Mouse (Mus musculus) midbrain, embryonic 13.5 days (tissue): ENCODE measurements at regions not wholly inside any gene's neighbourhood (a gene's known extent, or its start where the extent isn't known, plus 50 kb on each side); places are given as distances from the start of the nearest gene placed in this dataset.

ENCODE experiments used
- ATAC-seq: fragments of 200-750 bp; cut with Nextera tagmentation; 2 replicates; pipeline ENCODE4 v1.8.0; 2017; ENCODE audit warnings: mild to moderate bottlenecking, moderate TSS enrichment, moderate library complexity
- H3K27ac ChIP-seq: fragments of 300-500 bp; sonication (generic); 2 replicates; pipeline ENCODE4 v1.5.1; 2015; ENCODE audit warnings: inconsistent platforms, mild to moderate bottlenecking, moderate library complexity
- H3K27me3 ChIP-seq: fragments of 300-500 bp; sonication (generic); 2 replicates; pipeline ENCODE4 v1.6.1; 2015; ENCODE audit warnings: mild to moderate bottlenecking, inconsistent platforms
- H3K36me3 ChIP-seq: fragments of 300-500 bp; sonication (generic); 2 replicates; pipeline ENCODE4 v1.6.1; 2015; ENCODE audit warnings: mild to moderate bottlenecking, inconsistent platforms
- H3K4me1 ChIP-seq: fragments of 300-500 bp; sonication (generic); replicated peaks from 2 replicates; pipeline ENCODE4 v1.6.1; 2015; ENCODE audit warnings: inconsistent platforms
- H3K4me2 ChIP-seq: fragments of 300-500 bp; sonication (generic); replicated peaks from 2 replicates; pipeline ENCODE4 v1.6.1; 2015; ENCODE audit warnings: moderate library complexity, mild to moderate bottlenecking, inconsistent platforms
- H3K4me3 ChIP-seq: fragments of 300-500 bp; sonication (generic); replicated peaks from 2 replicates; pipeline ENCODE4 v1.5.1; 2015; ENCODE audit warnings: mild to moderate bottlenecking, inconsistent platforms
- H3K9ac ChIP-seq: fragments of 300-500 bp; sonication (generic); replicated peaks from 2 replicates; pipeline ENCODE4 v1.6.1; 2015; ENCODE audit warnings: mild to moderate bottlenecking, inconsistent platforms
- H3K9me3 ChIP-seq: fragments of 300-500 bp; sonication (generic); 2 replicates; pipeline ENCODE4 v1.6.1; 2016; ENCODE audit warnings: mild to moderate bottlenecking, inconsistent platforms
- WGBS: fragments of 180-500 bp; shearing (Covaris S2); methylation state at CpG from one replicate; pipeline ENCODE4 v1.1.7; 2015; 5-methylcytosine and 5-hydroxymethylcytosine counted together

- no peak overlapping the region for H3K4me2 ChIP-seq
- no peak for ATAC-seq
- no peak overlapping the region for H3K9ac ChIP-seq
- no peaks in the 10 kb centered on the region for H3K27me3 ChIP-seq
- no peak overlapping the region for H3K27ac ChIP-seq
- H3K4me1 ChIP-seq, result peaks cover 7% of the 10 kb centered on the region; the same call in 1 of the 2 replicates
- H3K36me3 ChIP-seq, result no peaks in the 10 kb centered on the region
- H3K9me3 ChIP-seq, result 0 out of 2 replicates have a peak, but pooled peaks cover 3% of the 10 kb centered on the region
- H3K4me3 ChIP-seq, result no peak overlapping the region
- 25% methylated on average over 3 of the region's 3 CpGs for WGBS
Measured at GRCm38 (mm10) chr19:36273466-36273865, 74.6 kb upstream of the Pcgf5 start.

DNA sequence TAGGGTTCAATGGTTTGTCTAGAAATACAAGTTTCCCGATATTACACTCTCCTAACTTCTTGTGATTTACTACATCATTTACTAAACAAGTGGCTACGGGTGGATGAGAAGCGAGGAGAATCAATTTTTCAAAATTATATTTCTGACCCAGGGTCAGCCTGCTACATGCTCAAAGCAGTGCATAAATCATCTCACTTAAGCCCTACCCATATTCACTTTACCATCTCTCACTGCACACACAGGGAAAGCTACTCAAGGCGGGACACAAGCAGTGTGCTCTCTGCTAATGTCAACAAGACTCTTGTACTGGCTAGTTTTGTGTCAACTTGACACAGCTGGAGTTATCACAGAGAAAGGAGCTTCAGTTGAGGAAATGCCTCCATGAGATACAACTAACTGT lies 62.6 kb upstream of the Pcgf5 start:
- H3K27me3 ChIP-seq, result no peaks in the 10 kb centered on the region

DNA sequence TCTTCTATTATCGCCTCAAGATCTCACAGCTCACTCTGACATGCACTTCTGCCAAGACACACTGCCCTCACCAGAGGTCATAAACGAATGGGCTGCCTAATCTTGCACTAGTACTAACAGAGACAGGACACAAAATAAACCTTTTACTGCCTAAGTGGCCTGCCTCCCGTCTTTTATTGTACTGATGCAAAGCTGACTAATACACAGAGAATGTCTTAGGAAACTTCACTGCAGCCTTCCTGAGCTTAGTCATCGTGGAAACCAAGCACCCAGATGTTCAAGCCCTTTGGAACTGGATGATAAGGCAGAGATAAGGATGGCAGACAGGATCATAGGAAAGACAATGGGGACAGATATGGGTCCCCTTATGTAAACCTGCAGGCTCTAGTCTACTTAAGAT lies 57.3 kb upstream of the Pcgf5 start:
- no peaks in the 10 kb centered on the region for H3K9me3 ChIP-seq
- no peak for ATAC-seq
- 75% methylated on average over 4 of the region's 4 CpGs for WGBS
- H3K4me3 ChIP-seq, result no peak overlapping the region
- H3K9ac ChIP-seq, result no peak overlapping the region
- no peaks in the 10 kb centered on the region for H3K27me3 ChIP-seq
- H3K27ac ChIP-seq, result no peak overlapping the region
- H3K36me3 ChIP-seq, result no peaks in the 10 kb centered on the region
- no peaks in the 10 kb centered on the region for H3K4me1 ChIP-seq
- no peak overlapping the region for H3K4me2 ChIP-seq

More for the DNA sequence above, 62.6 kb upstream of the Pcgf5 start:
- H3K9me3 ChIP-seq, result no peaks in the 10 kb centered on the region
- no peak overlapping the region for H3K9ac ChIP-seq
- no peak overlapping the region for H3K4me3 ChIP-seq
- no peak for ATAC-seq
- no peaks in the 10 kb centered on the region for H3K4me1 ChIP-seq
- H3K27ac ChIP-seq, result no peak overlapping the region
- no peaks in the 10 kb centered on the region for H3K36me3 ChIP-seq
- WGBS, result 91% methylated on average over 4 of the region's 4 CpGs
- H3K4me2 ChIP-seq, result no peak overlapping the region

DNA sequence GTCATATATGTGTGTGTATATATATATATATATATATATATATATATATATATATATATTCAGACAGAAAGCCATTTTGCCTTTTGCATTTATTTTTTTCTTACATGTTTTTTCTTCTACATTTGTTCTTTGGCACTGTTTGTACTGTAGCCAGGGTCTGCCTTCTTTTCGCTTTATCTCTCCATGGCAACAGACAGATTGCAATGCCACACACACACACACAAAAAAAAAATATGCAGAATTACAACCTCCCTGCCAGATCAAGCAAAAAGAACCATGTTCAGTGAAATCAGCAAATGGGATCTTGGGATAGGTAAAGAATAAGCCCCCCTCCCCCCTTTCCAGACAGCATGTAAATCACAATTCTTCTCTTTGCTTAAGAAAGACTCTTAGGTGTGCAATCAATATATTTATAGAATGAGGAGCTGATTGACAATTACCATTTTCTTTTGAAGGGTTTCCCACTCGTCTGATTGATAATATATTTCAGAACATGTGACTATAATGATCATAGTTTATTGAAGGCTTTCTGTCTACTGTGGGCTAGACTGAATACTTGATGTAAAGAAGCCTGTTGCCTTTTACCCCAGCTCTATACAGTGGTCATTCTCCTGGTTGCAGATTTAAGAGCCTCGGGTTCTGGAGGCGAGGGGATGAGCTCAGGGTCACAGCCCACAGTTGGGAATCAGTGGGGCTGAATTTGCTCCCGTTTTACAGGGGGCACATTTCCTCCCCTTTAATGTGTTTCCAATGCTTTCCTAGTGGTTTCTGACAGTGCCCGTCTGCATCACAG lies 54.7 kb upstream of the Pcgf5 start:
- Histone ChIP-seq H3K27me3 (no peaks in the 10 kb centered on the region), H3K9me3 (no peaks in the 10 kb centered on the region), H3K4me3 (no peak overlapping the region), H3K4me1 (no peaks in the 10 kb centered on the region), H3K27ac (no peak overlapping the region), H3K4me2 (no peak overlapping the region), H3K36me3 (no peaks in the 10 kb centered on the region), H3K9ac (no peak overlapping the region)
- 67% methylated on average over 6 of the region's 6 CpGs for WGBS
- ATAC-seq, result no peak
